Mouse (Mus musculus): ENCODE measurements around the gene Arhgap27.

DNA sequence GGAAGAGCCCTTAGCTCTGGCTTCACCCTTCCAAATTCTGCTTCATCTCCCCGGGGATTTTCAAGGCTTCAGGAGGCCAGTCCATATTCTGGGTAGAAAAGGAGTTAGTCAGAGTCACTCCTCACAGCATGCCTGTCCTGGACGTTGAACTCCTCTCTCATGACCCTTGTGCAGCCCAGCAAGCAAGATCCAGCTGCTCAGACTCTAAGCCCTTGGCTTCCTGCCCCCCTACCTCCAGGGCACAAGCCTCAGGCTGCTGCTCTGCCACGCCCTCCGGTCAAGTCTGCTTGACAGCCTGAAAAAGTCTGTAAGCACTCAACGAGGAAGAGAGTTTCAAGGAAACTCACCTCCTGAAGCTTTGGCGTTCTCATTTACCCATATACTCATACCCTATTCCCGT, 43.1 kb upstream of the Arhgap27 start:
- peak; percentile 98 for TF ChIP-seq EP300 (IDR thresholded peaks at IDR 0.05; ENCODE audit: insufficient read depth, low read depth, low read length)
- no peak for TF ChIP-seq CTCF (IDR thresholded peaks at IDR 0.05; ENCODE audit: low read depth, low read length)
